Comparison of ENCODE assay signal across 7 mouse cellular contexts in genomic region chr17:90809197-90810163, GRCm38 (mm10).
A peak's percentile ranks its signal among the peaks of the same experiment; 100 is the strongest.
DNase-seq lines count a peak whose midpoint lies in the region; ATAC-seq and TF ChIP-seq lines count a peak whose summit lies in the region.

No protein-coding gene starts in this region.

- 73% methylated on average over 8 of the region's 8 CpGs for WGBS in forebrain, embryonic 16.5 days
- WGBS in hindbrain, postnatal 0 days: 65% methylated on average over 8 of the region's 8 CpGs

- no peaks in the 10 kb centered on the region for H3K36me3 ChIP-seq in forebrain, embryonic 16.5 days (ENCODE audit: control insufficient read depth, insufficient read depth)
- no peaks in the 10 kb centered on the region for H3K36me3 ChIP-seq in hindbrain, postnatal 0 days (ENCODE audit: insufficient read depth, low read length)

- no peak overlapping the region for H3K27ac ChIP-seq in forebrain, embryonic 16.5 days (ENCODE audit: low read length)
- H3K27ac ChIP-seq in hindbrain, postnatal 0 days: no peak overlapping the region

- no peaks in the 10 kb centered on the region for H3K27me3 ChIP-seq in forebrain, embryonic 16.5 days (replicated peaks; ENCODE audit: control insufficient read depth, insufficient read depth, low read length)
- no peaks in the 10 kb centered on the region for H3K27me3 ChIP-seq in hindbrain, postnatal 0 days (ENCODE audit: insufficient read depth, low read length)

- H3K9ac ChIP-seq in forebrain, embryonic 16.5 days (replicated peaks; ENCODE audit: low read depth, low read length): no peak overlapping the region
- H3K9ac ChIP-seq in hindbrain, postnatal 0 days (replicated peaks; ENCODE audit: low read length): no peak overlapping the region

- DNase-seq in ZHBTc4 (ENCODE audit: low read depth, low spot score): peak; percentile 74
- DNase-seq in cerebellum, adult 11-12 months: peak; percentile 57
- DNase-seq in hindbrain, postnatal 0 days (ENCODE audit: low spot score): peak; percentile 87
- DNase-seq in layer of hippocampus, postnatal 14 days (ENCODE audit: low spot score in 2 of 2): peak; percentile 78 to 90
- DNase-seq in lung, postnatal 10 days: peak; percentile 73
- DNase-seq in retina, postnatal 7 days (ENCODE audit: low read depth, low spot score): peak; percentile 41

- H3K4me3 ChIP-seq in forebrain, embryonic 16.5 days (replicated peaks; ENCODE audit: low read length): no peak overlapping the region
- H3K4me3 ChIP-seq in hindbrain, postnatal 0 days (ENCODE audit: low read length): no peak overlapping the region

- ATAC-seq in forebrain, embryonic 16.5 days: peak; percentile 81
- peak; percentile 76 for ATAC-seq in hindbrain, postnatal 0 days

- H3K4me2 ChIP-seq in forebrain, embryonic 16.5 days (ENCODE audit: low read length): no peak overlapping the region
- no peak overlapping the region for H3K4me2 ChIP-seq in hindbrain, postnatal 0 days (ENCODE audit: low read depth, low read length)

- peak; percentile 81 for TF ChIP-seq CTCF in hindbrain, postnatal 0 days (IDR thresholded peaks at IDR 0.05; ENCODE audit: low read depth)

- no peaks in the 10 kb centered on the region; the same call in 1 of the 2 replicates for H3K4me1 ChIP-seq in forebrain, embryonic 16.5 days (replicated peaks; ENCODE audit: control insufficient read depth, insufficient read depth, low read length)
- no peaks in the 10 kb centered on the region for H3K4me1 ChIP-seq in hindbrain, postnatal 0 days (ENCODE audit: insufficient read depth, low read length)

- no peaks in the 10 kb centered on the region for H3K9me3 ChIP-seq in forebrain, embryonic 16.5 days (ENCODE audit: control insufficient read depth, low read length)
- no peaks in the 10 kb centered on the region for H3K9me3 ChIP-seq in hindbrain, postnatal 0 days (ENCODE audit: low read length)
